Mouse (Mus musculus) erythroblast, embryonic 14.5 days (primary cell): ENCODE measurements around the gene Tufm. TPM values are rescaled to one million over a fixed set of nuclear protein-coding genes. Genes with fewer than 3 reads are reported as not detected.
A peak's percentile ranks its signal among the peaks of the same experiment; 100 is the strongest.

Source experiments
- H3K27me3 ChIP-seq: 2 replicates; pipeline ENCODE4 v1.6.1; 2012; ENCODE audit warnings: inconsistent platforms; ENCODE audit not compliant: control insufficient read depth
- H3K36me3 ChIP-seq: 2 replicates; pipeline ENCODE4 v1.6.1; 2012; ENCODE audit warnings: mild to moderate bottlenecking, inconsistent platforms; ENCODE audit not compliant: control insufficient read depth
- H3K4me1 ChIP-seq: 2 replicates; pipeline ENCODE4 v1.6.1; 2012; ENCODE audit warnings: inconsistent platforms; ENCODE audit not compliant: control insufficient read depth
- H3K4me3 ChIP-seq: replicated peaks from 2 replicates; pipeline ENCODE3; 2012; ENCODE audit warnings: moderate library complexity, mild to moderate bottlenecking, inconsistent platforms
- H3K9me3 ChIP-seq: 2 replicates; pipeline ENCODE4 v1.6.1; 2012; ENCODE audit warnings: low read length, inconsistent platforms, mixed read lengths; ENCODE audit not compliant: control insufficient read depth
- GATA1 ChIP-seq: IDR thresholded peaks from 2 replicates; pipeline ENCODE4 v1.6.1; 2012; ENCODE audit warnings: low read length, inconsistent platforms, mixed read lengths
- TAL1 ChIP-seq: IDR thresholded peaks from 3 replicates; pipeline ENCODE4 v1.6.1; 2012; ENCODE audit warnings: low read length, inconsistent platforms, mixed read lengths
- polyA plus RNA-seq: library from polyadenylated mRNA; stranded (reverse); fragments of >175 nt; gene quantifications from 2 replicates; pipeline ENCODE4 v1.2.3, GENCODE M21; 2012

Gene Tufm
- polyA plus RNA-seq, 1 experiment = 1.8 TPM

DNA sequence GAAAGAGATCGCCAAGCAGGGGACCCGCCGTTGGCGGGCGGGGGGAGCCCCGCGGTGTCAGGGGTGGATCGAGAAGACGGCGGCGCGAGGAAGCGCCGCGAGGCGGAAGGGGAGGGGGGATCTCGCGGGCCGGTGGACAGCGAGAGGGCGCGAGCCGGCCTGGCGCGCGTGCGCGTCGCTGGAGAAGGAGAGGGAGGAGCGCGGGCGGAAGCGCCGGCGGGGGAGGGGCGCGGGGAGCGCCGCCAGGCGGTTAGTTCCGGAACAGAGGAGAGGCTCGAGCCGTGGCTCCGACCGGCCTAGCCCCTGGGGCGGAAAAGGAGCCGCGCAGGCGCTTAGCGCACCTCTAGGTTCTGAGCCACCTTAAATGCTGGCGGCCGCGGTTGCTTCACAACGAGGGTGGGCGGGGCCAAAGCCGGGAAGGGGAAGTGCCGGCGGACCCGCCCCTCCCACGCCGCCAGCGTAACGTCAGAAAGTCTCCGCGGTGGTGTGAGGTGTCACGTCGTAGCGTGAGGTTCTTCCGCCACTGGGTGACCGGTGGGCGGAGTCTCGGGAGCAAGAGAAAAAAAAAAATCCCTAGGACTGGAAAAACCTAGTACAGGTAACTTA is 16.2 kb downstream of the Tufm start, which contains the start of gene Atxn2l:
Gene Atxn2l (minus strand): TSS at position 165 of the 606 bp plus-strand sequence.
- peaks cover 32% of the 10 kb centered on the region for H3K4me1 ChIP-seq
- H3K9me3 ChIP-seq = no peaks in the 10 kb centered on the region
- peak within 1 kb of the TSS; percentile 100 for H3K4me3 ChIP-seq
- H3K27me3 ChIP-seq = no peaks in the 10 kb centered on the region
- TF ChIP-seq TAL1 (no peak), GATA1 (no peak)
- H3K36me3 ChIP-seq = peaks cover 29% of the 10 kb centered on the region

DNA sequence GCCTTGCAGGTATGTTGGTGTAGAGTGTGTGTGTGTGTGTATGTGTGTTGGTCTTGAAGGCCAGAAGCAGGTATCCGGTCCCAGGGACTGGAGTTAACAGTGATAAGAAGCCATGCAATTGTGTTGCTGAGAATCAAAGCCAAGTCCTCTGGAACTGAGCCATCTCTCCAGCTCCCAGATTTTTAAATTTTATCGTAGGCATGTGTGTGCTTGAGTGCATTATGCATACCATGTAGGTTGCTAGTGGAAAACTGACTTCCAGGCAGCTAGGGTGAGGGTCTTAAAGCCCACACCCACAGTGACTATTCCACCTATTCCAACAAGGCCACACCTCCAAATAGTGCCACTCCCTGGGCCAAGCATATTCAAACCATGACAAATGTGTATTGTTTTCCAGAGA is 17.8 kb downstream of the Tufm start:
- Histone ChIP-seq H3K4me3 (no peak overlapping the region), H3K4me1 (peaks cover 25% of the 10 kb centered on the region), H3K36me3 (peaks cover 14% of the 10 kb centered on the region), H3K27me3 (peaks cover 2% of the 10 kb centered on the region; the same call in 1 of the 2 replicates), H3K9me3 (no peaks in the 10 kb centered on the region)
- no peak for TF ChIP-seq TAL1
- no peak for TF ChIP-seq GATA1

DNA sequence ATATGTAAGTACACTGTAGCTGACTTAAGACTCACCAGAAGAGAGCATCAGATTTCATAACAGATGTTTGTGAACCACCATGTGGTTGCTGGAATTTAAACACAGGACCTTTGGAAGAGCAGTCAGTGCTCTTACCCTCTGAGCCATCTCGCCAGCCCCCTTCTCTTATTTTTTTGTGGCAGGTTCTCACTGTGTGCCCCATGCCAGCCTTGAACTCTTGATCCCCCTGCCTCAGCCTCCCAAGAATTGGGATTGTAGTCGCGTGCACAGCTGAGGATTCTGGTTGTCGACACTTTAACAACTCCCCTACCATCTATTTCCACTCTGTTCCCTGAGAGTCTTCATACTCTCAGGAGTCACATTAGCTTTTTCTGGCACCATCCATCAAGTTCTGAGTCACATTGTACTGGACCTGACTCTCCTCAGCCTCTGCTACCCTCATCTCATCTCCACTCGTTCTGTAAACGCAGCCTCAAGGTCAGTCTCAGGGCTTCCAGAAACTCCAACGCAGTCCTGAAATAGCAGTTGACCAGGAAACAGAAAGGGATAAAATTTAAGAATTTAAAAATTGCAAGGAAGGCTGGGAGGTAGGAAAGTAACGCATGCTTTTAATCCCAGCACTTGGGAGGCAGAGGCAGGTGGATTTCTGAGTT is 20.1 kb downstream of the Tufm start:
- peaks cover 5% of the 10 kb centered on the region; the same call in 1 of the 2 replicates for H3K27me3 ChIP-seq
- no peaks in the 10 kb centered on the region for H3K9me3 ChIP-seq
- no peak overlapping the region for H3K4me3 ChIP-seq
- peaks cover 11% of the 10 kb centered on the region for H3K4me1 ChIP-seq
- H3K36me3 ChIP-seq = no peaks in the 10 kb centered on the region
- TF ChIP-seq GATA1 (no peak), TAL1 (no peak)

DNA sequence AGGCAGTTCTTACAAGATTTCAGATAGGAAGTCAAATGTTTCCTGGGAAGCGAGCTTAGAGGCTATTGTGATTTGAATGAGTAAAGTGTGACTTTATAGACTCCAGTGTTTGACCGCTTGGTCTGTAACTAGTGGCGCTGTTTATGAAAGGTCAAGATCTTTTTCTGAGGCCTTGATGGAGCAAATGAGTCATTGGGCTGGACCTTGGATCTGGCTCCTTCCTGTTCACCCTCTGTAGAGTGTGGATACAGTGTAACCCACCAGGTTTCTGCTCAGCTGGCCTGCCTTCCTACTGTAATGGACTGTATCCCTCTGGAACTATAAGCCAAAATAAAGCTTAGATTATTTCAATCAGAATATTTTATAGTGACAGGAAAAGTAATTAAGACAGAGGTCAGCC is 24.1 kb downstream of the Tufm start:
- no peak overlapping the region for H3K4me3 ChIP-seq
- TF ChIP-seq GATA1 (no peak), TAL1 (no peak)
- no peaks in the 10 kb centered on the region for H3K36me3 ChIP-seq
- no peaks in the 10 kb centered on the region for H3K9me3 ChIP-seq
- H3K4me1 ChIP-seq = no peaks in the 10 kb centered on the region
- H3K27me3 ChIP-seq = peaks cover 8% of the 10 kb centered on the region

DNA sequence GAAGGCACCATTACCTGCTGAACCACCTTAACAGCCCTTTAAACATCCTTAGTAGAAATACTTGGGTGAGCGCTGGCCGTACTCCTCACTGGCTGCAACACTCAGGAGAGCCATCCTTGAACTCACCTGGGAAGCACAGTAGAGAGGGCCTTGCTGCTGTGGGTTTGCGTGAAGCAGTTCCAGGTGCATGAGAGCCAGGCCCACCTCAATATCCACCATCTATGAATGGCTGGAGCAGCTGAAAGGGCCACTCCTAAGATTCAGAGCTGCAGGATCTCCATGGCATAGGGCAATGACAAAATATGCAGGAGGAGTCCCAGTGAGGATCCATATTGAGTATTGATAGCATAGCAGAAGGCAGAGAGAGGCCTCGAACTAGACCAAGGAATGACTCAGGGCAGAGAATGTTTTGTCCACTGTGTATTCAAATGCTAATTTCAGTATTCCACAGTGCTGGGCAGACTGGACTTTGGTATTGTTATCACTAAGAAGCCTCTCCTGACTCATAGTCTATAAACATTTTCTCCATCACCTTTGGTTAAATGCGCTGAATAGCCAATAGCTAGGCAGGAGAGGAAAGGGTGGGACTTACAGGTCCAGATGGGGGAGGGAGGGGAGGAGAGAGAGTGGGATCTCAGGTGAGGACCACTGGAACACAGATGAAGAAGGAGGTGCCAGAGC is 31.2 kb downstream of the Tufm start:
- Histone ChIP-seq H3K4me3 (no peak overlapping the region), H3K4me1 (no peaks in the 10 kb centered on the region), H3K36me3 (no peaks in the 10 kb centered on the region), H3K27me3 (peaks cover 12% of the 10 kb centered on the region), H3K9me3 (no peaks in the 10 kb centered on the region)
- TF ChIP-seq TAL1 = no peak
- no peak for TF ChIP-seq GATA1

GRCm38 (mm10) chr7:126519513-126519912 is 32.4 kb downstream of the Tufm start:
- no peaks in the 10 kb centered on the region for H3K4me1 ChIP-seq

DNA sequence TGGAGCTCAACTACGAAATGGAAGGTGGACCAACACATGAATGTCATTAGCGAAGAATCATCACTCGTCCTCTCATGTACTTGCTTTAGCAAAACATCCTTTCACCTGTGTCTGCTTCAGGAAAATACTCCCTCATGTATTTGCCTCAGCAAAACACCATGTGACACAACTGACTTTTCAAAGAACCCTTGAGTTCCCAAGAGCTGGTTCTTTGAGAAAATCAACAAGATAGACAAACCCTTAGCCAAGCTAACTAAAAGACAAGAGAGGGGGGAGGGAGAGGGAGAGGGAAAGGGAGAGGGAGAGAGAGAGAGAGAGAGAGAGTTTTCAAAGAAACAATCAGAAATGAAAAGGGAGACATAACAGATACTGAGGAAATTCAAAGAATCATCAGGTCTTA is 36.2 kb downstream of the Tufm start:
- Histone ChIP-seq H3K27me3 (peaks cover 5% of the 10 kb centered on the region), H3K4me3 (no peak overlapping the region), H3K4me1 (no peaks in the 10 kb centered on the region), H3K9me3 (no peaks in the 10 kb centered on the region), H3K36me3 (no peaks in the 10 kb centered on the region)
- no peak for TF ChIP-seq GATA1
- no peak for TF ChIP-seq TAL1

More at GRCm38 (mm10) chr7:126519513-126519912, 32.4 kb downstream of the Tufm start:
- no peak for TF ChIP-seq GATA1
- TF ChIP-seq TAL1 = no peak
- Histone ChIP-seq H3K4me3 (no peak overlapping the region), H3K36me3 (no peaks in the 10 kb centered on the region), H3K9me3 (no peaks in the 10 kb centered on the region), H3K27me3 (peaks cover 12% of the 10 kb centered on the region)

- Histone ChIP-seq H3K27me3 (peaks cover under 1% of the 10 kb centered on the region; the same call in 1 of the 2 replicates), H3K36me3 (no peaks in the 10 kb centered on the region), H3K4me3 (no peak overlapping the region), H3K9me3 (no peaks in the 10 kb centered on the region), H3K4me1 (no peaks in the 10 kb centered on the region)
- no peak for TF ChIP-seq TAL1
- peak; percentile 26; the same call in 1 of the 2 replicates for TF ChIP-seq GATA1
These were observed 41.0 kb downstream of the Tufm start for GRCm38 (mm10) chr7:126528166-126528577.

GRCm38 (mm10) chr7:126533434-126533833 is 46.3 kb downstream of the Tufm start:
- H3K4me3 ChIP-seq = no peak overlapping the region
- peaks cover 28% of the 10 kb centered on the region for H3K27me3 ChIP-seq
- H3K4me1 ChIP-seq = peaks cover 4% of the 10 kb centered on the region
- no peaks in the 10 kb centered on the region for H3K36me3 ChIP-seq
- TF ChIP-seq GATA1 (no peak), TAL1 (no peak)
- H3K9me3 ChIP-seq = no peaks in the 10 kb centered on the region
